Mouse (Mus musculus) hindlimb bud, embryonic 11.5 days (tissue): Measurements from ENCODE around the gene Rpap1.

Source experiments
- DNase-seq: peaks from one replicate; pipeline ENCODE4 v3.0.0-alpha.2; 2012; ENCODE audit warnings: low read depth, low spot score; ENCODE audit errors: extremely low spot score

The Rpap1 gene

DNA sequence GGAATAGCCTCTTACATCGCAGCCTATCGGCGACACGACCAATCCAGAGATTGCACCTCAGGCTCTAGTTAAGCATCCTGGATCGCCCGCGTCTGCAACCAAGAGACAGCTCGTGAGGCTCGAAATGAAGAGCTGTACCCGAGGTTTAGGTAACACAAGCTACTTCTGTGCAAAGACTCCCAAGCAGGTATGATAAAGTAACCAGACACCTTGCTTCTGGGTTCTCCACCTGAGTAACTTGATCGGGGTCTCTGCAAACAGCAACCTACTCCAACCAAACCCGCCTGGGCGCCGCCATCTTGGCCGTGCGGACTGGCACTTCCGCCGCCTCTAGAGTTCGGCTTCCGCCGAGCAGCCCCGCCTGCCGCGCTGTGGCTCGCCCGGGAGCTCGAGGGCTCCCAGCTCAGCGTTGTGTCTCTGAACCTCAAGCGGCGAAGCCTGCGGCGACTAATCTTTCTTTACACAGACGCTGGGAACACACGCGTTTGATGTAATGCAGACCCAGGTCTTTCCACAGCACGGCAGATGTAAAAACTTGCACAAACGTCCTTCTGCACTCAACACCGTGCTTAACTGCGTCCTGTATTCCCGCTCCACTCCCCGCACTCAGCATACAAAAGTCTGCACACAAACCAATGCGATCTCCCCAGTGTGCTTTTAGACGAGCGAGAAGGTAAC lies at the start of gene Rpap1:
Rpap1 (minus strand) TSS at position 332 of the 678 bp plus-strand sequence.
- peak; percentile 73 for DNase-seq

DNA sequence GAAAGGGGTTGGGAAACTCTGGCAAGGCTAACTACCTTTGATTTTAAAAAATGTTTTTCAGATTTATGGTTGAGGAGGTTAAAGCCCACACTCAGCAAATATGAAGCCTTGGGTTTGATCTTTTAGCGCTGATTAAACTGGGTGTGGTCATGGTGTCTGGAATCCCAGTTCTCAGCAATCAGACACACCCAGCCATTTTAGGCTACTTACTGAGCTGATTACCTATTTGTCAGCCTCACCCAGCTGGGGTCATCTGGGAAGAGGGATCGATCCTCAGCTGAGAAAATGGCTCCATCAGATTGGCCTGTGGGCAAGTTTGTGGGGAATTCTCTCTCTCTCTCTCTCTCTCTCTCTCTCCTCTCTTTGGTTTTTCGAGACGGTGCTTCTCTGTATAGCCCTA lies 46.9 kb upstream of the Rpap1 start:
- no peak for DNase-seq

DNA sequence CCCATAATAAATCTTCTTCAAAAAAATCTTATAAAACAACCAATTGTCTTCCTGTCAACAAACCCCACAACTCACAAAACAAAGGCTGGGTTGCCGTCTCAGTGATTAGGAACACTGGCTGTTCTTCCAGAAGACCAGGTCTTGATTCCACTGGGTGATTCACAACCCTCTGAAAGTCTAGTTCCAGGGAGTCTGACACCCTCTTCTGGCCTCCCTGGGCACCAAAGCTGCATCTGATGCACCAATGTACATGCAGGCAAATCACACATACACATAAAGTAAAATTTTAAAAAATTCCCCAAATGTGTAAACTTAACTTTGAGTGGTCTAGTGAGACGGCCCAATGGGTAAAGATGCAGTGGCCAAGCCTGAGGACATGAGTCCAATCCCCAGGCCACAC lies 43.2 kb upstream of the Rpap1 start:
- DNase-seq, result no peak

DNA sequence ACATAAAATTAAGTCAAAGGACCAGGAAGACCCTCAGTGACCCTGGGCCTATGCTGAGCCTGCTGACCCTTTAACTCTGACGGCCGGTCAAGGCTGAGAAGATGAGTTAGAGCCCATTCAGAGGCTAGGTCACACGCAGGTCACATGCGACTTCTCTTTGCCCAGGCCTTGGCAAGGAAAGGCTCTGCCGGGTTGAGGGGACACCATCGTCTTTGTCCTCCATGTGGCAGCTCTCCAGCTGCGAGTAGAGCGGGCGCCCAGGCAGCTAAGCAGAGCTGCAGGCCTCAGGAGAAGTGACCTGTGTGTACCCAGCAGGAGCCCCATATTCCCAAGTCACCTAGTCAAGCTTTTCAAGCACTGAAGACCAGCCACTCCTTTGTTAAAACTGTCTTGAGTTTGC lies 33.8 kb upstream of the Rpap1 start:
- DNase-seq, result no peak

DNA sequence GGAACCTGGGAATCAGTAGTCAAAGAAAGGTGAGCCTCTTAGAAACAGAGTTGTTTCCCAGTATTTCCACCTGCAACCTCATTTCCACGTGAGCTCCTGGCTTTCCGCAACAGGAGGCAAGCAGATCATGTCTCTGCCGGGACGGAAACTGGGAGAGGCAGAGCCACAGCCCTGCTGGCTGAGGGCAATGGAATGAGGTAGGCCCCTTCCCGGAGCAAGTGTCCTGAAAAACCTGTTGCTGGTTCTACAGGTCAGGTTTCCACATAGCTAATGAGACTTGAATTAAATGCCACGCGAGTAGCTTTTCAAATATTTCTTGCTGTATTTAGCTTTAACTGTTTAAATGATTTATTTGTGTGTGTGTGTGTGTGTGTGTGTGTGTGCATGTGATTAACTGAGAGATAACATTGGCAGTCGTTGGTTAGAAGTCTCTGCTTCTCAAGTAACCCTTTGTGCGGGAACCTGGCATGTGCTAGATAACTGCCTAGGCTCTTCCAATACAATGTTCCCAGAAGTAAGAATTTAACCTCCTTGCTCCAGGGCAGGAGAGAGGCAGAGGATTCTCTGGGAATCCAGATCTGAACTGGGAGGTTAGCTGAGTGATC lies 31.4 kb upstream of the Rpap1 start:
- DNase-seq, result no peak

DNA sequence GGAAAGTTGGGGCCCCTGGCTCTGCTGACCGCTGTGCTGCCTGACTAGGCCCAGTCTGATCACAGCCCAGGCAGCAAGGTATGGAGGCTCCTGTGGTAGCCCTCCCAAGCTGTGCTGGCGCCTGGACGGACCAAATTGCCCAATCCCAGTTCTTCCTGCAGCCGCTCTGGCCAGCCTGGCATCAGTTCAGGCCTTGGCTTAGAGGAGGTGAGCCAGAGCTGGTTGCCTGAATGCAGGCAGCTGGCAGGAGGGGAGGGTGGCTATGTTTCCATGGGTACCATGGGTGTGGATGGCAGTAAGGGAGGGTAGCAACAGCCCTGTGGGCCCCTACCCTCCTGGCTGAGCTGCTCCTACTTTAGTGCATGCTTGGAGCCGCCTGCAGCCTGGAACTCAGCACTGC lies 29.7 kb upstream of the Rpap1 start:
- no peak for DNase-seq

DNA sequence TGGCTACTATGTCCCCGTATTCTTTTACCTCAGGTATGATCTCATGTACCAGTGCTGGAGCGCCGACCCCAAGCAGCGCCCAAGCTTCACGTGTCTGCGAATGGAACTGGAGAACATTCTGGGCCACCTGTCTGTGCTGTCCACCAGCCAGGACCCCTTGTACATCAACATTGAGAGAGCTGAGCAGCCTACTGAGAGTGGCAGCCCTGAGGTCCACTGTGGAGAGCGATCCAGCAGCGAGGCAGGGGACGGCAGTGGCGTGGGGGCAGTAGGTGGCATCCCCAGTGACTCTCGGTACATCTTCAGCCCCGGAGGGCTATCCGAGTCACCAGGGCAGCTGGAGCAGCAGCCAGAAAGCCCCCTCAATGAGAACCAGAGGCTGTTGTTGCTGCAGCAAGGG lies 29.3 kb upstream of the Rpap1 start:
- DNase-seq, result no peak

DNA sequence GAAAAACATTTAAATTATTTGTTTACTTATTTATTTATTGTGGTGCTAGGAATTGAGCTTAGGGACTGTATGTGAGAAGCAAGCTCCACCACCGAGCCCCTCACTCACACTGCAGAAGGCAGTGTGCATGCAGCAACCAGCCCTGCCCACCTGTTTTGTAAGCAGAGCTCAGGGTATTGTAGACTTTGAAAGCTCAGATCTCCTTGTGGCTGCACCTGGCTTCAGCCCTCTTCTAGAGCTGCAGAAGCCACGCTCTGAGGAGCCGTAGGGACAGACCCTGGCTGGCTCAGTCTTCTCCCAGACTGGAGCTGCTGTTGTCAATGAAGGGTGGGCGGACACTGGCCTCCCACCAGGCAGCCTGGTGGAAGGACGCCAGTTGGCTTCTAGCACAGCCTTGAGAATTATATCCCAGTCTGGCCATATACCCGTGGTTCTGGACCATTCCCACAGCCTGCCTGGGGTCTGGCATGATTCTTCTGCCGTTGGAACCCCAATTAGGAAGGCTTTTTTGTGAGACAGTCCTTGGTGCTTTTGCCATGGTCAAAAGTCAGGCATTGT lies 27.1 kb upstream of the Rpap1 start:
- no peak for DNase-seq

DNA sequence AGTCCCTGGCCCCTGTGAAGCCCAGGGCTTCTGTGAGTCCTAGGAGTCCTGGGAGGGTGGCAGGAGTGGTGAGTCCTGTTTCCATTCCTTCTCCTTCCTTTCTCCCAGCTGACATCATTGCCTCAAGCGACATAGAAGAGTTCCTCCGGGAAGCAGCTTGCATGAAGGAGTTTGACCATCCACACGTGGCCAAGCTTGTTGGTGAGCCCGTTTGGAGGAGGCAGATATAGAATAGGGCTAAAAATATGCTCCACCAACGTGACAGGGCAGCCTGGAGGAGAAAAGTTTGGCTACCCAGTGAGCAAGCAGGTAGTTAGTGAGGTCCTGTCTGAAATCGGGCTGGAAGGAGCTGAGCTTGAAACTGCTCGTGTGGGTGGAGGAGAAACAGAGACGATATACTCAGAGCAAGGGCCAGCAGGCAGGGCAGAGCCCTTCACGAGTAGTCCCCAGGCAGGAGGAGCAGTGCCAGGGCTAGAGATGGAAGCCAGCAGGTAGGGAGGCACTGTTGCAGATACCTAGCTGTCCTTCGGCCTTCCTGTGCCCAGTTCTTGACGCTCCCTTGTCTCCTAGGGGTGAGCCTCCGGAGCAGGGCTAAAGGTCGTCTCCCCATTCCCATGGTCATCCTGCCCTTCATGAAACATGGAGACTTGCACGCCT lies 24.3 kb upstream of the Rpap1 start:
- DNase-seq, result no peak

DNA sequence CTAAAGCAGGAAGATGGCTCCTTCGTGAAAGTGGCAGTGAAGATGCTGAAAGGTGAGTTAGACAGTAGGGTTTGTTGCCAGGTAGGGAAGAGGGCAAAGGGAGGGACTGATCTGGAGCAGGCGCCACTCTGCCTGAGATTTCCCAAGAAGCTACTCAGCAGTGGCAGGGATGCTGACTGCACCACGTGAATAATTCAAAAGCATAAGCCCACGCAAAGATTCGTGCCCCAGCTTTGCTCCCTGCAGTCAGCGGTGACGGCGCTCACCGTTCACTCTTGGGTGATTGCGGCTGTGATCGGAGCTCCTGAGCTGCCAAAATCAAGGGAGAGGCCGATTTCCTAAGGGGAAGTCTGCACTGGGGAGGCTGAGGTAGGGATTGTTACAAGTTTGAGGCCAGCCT lies 23.6 kb upstream of the Rpap1 start:
- no peak for DNase-seq

DNA sequence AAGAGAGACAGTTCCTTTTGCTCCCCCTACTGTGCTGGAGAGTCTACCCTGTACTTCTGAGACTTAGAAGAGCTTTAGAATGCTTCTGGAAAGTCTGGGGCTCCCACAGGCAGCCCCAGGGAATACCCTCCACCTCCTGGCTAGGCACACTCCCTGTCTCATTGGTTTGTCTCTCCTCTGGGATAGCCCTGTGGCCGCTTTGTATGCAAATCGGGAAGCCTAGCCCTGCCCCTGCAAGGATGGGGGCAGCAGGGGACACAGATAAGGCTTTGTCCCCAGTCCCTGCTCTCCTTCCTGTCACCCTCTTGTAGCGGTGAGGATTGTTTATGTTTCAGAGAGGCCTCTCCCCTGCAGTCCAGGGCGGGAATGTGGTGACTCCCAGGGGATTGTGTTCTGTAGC lies 21.5 kb upstream of the Rpap1 start:
- no peak for DNase-seq

DNA sequence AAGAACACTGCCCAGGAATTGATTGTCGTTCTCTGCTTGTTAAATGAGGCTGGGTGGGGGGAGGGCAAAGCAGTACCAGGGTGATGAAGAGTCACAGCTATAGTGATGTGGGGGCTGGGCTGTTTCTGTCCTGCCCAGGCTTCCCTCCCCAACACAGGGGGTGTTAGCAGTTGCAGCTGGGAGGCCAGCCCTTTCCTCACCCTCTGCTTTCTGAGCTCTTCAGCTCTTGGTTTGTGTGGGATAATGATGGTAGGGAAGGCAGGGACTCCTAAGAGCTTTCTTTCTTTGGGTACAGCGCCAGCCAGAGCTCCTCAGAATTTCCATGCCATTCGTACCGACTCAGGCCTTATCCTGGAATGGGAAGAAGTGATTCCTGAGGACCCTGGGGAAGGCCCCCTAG lies 21.1 kb upstream of the Rpap1 start:
- no peak for DNase-seq

DNA sequence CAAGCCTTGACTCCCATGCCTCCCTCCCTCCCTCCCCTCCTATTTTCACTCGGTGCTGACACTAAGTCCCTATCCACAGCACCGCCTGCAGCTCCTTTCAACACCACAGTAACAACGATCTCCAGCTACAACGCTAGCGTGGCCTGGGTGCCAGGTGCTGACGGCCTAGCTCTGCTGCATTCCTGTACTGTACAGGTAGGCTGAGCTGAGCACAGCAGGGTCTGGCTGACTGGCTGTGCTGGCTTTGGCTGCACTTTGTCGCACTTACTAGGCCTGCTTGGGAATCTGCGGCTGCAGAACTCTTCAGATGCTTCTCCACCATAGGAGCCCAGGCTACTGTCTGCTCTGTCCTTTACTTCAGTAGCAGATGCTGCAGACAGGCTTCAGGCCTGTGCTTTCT lies 18.2 kb upstream of the Rpap1 start:
- DNase-seq, result no peak

DNA sequence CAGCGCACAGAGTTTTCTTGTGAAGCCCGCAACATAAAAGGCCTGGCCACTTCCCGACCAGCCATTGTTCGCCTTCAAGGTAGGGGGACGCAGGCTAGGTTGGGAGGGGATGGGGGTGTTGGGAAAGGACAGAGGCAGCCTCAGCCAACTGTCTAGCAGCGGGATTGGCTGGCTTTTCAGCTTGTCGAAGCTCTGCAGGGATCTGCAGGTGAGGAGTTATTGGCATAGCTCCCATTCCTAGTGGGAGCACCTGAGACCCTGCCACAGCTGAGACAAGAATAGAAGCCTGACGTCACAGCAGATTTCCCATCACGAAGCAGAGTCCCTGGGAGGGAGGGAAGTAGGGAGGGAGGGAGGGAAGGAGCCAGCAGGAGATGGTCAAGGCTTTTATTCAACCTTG lies 17.4 kb upstream of the Rpap1 start:
- no peak for DNase-seq

DNA sequence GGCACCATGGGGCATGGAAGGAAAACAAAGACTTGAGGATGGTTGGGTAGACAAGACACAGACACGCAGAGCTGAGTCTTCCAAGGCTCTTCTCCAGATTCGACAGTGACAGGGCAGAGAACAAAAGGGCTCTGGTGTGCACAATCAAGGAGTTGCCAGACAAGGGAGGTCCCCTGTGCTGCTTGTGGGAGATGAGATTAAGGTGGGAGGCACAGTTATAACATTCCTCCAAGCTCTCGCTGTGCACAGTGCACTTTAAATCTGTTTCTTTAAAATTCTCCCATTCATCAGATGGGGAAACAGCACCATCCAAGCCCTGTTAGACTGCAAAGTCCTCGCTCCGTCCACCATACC lies 16.9 kb upstream of the Rpap1 start:
- no peak for DNase-seq

DNA sequence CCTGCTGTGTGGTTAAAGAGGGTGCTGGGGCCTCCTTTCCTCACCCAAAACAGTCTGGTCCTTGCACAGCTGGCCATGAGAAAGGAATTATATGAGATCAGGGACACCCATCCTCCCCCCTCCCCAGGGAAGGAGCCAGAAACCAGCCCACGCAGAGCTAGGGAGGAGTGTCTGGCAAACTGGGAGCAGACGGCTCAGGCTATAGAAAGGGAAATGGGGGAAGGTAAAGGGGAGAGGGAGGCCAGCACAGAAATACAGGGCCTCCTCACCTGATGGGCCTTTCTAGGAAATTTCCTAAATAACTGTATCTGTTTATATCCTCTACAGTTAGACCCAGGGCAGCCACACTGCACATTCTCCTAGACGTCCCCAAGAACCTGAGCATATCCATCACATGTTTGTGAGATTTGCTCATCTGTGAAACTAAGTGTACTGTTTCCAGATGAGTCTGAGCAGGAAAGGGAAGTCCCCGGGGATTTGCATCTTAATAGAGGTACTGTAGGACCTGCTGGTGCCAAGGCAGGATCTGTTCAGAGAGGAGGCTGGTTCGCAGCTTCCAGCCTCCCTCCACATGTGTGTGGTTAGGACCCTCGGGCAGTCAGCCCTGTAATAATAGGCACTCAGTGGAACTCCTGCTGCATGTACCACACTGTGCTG lies 16.4 kb upstream of the Rpap1 start:
- no peak for DNase-seq

DNA sequence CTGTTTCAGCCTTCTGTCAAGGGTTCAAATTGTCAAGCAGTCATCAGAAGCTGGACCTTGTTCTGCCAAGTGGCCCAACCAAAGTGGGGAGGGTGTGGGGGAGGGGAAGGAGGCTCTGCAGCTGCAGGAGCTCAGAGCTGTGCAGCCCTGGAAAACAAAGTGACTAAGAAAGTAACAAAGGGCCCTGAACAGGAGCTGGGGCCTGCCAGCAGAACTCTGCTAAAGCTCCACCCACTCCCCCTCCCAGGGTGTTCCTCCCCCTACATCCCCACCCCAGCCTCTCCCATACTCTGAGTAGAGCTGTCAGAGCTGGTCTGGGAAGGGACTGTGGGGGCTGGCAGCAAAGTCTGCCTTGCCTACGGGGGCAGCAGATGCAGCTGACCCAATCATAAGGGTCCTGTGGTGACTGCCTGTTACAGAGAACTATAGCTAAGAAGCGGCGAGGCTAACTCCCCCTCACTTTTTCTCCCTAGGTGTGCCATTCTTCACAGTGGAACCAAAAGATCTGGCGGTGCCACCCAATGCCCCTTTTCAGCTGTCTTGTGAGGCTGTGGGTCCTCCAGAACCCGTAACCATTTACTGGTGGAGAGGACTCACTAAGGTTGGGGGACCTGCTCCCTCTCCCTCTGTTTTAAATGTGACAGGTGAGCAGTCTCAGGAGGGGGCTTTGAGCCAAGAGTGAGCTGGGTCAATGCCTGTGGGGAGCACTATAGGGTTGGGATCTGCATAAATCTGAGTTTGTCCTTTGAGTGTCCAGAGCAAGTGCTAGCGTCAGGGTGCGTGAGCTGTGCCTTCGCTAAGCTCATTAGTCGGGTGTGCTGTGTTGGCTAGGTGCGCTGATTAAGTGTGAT lies 15.7 kb upstream of the Rpap1 start:
- no peak for DNase-seq

DNA sequence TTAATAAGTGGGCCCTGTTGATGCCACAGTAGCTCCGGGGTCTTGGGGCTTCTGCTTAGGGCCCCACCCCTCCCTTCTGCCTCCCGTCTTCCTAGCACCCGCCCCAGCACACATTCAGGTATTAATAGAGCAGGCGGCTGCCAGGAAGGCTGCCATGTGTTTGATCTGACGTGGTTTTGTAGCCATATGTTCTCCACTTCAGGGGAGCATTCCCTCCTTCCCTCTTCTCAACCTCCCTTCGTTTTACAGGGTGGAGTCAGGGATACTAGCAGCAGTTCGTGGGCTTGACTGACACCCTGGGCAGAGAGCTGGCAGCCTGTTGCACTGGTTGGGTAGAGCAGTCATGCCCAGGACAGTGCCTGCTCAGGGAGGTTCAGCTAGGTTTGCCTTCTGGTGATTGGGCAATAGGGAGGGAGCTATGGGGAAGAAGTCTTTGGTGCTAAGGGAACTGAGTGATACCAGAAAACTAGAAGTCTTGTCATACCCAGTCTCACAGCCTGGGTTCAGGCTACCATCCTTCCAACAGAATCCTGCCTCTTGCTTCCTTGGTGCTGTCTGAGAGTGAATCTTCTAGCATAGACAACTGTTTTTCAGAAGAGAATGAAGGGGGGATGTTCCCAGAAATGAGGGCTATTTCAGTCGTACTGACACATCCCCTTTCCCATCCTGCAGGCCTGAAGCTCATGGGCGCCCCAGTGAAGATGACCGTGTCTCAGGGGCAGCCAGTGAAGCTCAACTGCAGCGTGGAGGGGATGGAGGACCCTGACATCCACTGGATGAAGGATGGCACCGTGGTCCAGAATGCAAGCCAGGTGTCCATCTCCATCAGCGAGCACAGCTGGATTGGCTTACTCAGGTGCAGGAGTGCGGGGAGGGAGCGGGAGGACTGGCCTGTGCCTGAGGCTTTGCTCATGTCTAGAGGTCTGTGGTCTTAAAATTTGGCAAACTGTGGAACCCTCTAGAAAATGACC lies 13.8 kb upstream of the Rpap1 start:
- DNase-seq, result no peak

DNA sequence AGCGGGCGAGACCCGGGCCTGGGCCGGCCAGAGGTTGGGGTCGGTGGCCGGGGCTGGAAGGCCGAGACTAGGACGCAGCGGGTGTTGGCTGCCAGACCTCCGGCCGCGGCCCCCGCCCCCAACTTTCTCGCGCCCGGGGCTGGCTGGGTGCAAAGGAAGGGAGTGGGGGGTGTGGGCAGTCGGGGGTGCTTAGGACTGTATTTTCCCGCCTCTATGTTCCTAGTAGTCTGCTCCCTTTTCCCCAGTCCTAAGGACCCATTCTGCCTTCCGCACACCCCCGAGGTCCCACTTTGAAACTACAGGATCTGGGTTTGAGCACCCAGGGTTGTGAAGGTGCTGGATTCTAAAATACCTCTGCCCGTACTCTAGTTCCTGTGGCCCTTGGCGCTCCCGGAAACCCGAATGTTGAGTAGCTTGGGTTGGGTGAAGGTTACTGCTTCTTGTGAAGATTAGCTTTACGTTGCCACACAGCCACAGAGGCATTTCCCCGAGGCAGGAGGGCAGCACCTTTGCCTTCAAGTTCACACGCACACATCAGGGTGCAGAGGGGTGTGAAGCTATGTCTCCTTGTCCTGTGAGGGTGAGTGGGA lies 12.7 kb upstream of the Rpap1 start:
- no peak for DNase-seq
